Mouse (Mus musculus) layer of hippocampus, adult 6 months (tissue): ENCODE measurements around the gene Slpi. TPM values are rescaled to one million over a fixed set of nuclear protein-coding genes. Genes with fewer than 3 reads are reported as not detected.

ENCODE experiments used
- long read RNA-seq, 2 experiments: library from polyadenylated mRNA; unstranded; transcript quantifications; one replicate each; pipeline ENCODE4 v2.0.0; 2019 to 2020
- microRNA-seq: library from miRNA; unstranded; fragments of <30 nt; microRNA quantifications from one replicate; pipeline ENCODE4 v1.2.0, GENCODE M21; 2020
- polyA plus RNA-seq: library from polyadenylated mRNA; unstranded; fragments of <200 nt; fragmentation: Nextera tagmentation; gene quantifications from 2 replicates; pipeline ENCODE4 v1.2.3, GENCODE M21; 2021

The Slpi gene
- polyA plus RNA-seq: 0.24 and 0.45 TPM in 2 replicates
- long read RNA-seq, experiment 1, partial matches to known transcripts: 0 of 1 reads
- long read RNA-seq, experiment 1, other reads (novel, unspliced or antisense): 1 of 1 reads
- long read RNA-seq, experiment 2: 0 reads

GRCm38 (mm10) chr2:164389020-164389419, at the start of gene Slpi:
Gene Slpi, minus strand, starts transcription at chr2:164389095.

GRCm38 (mm10) chr2:164405060-164405459, 16.2 kb upstream of the Slpi start, which contains the start of gene Matn4:
Gene Matn4, minus strand, starts transcription at chr2:164405160.

GRCm38 (mm10) chr2:164402906-164403305, 14.0 kb upstream of the Slpi start, which contains the start of gene Rbpjl:
Gene Rbpjl, plus strand, starts transcription at chr2:164403141.

GRCm38 (mm10) chr2:164332440-164332839, 56.5 kb downstream of the Slpi start, which contains the start of gene Svs5:
Gene Svs5, plus strand, starts transcription at chr2:164332740.

GRCm38 (mm10) chr2:164316451-164316850, 72.4 kb downstream of the Slpi start, which contains the start of gene Svs6:
Gene Svs6, plus strand, starts transcription at chr2:164316751.

Small RNA genes within 50 kb of the gene (microRNA-seq; reads per million reads assigned to microRNA genes)
- gene Mir7678: not detected

Other genes starting within 250 kb of the Slpi start
- gene Kcns1, start 218.0 kb downstream of the Slpi start, polyA plus RNA-seq: 4.2 and 5.7 TPM in 2 replicates
- not detected in 2 replicates for gene Wfdc5, start 206.4 kb downstream of the Slpi start, polyA plus RNA-seq
- gene Wfdc12, start 198.5 kb downstream of the Slpi start, polyA plus RNA-seq: not detected in 2 replicates
- gene Wfdc15a, start 189.0 kb downstream of the Slpi start, polyA plus RNA-seq: not detected in 2 replicates
- gene Wfdc15b, start 167.4 kb downstream of the Slpi start, polyA plus RNA-seq: not detected in 2 replicates
- not detected in 2 replicates for gene Svs2, start 150.6 kb downstream of the Slpi start, polyA plus RNA-seq
- gene Svs3b, start 132.5 kb downstream of the Slpi start, polyA plus RNA-seq: not detected in 2 replicates
- not detected in 2 replicates for gene Svs4, start 110.6 kb downstream of the Slpi start, polyA plus RNA-seq
- not detected in 2 replicates for gene Svs3a, start 99.8 kb downstream of the Slpi start, polyA plus RNA-seq
- not detected in 2 replicates for gene Svs6, start 72.3 kb downstream of the Slpi start, polyA plus RNA-seq
- not detected in 2 replicates for gene Svs5, start 56.4 kb downstream of the Slpi start, polyA plus RNA-seq
- gene Rbpjl, start 14.0 kb upstream of the Slpi start, polyA plus RNA-seq: 0.21 TPM in 2 replicates
- gene Matn4, start 16.1 kb upstream of the Slpi start, polyA plus RNA-seq: 2.3 and 2.6 TPM in 2 replicates
- gene Sdc4, start 54.8 kb upstream of the Slpi start, polyA plus RNA-seq: 189 and 290 TPM in 2 replicates
- 122 and 133 TPM in 2 replicates for gene Sys1, start 67.9 kb upstream of the Slpi start, polyA plus RNA-seq
- gene Gm20458, start 71.9 kb upstream of the Slpi start, polyA plus RNA-seq: 8.3 and 10.1 TPM in 2 replicates
- gene Trp53tg5, start 84.6 kb upstream of the Slpi start, polyA plus RNA-seq: not detected in 2 replicates
- gene Dbndd2, start 97.0 kb upstream of the Slpi start, polyA plus RNA-seq: 184 and 200 TPM in 2 replicates
- 48.8 and 68.4 TPM in 2 replicates for gene Pigt, start 108.4 kb upstream of the Slpi start, polyA plus RNA-seq
- gene Wfdc2, start 173.3 kb upstream of the Slpi start, polyA plus RNA-seq: 0.52 and 8.3 TPM in 2 replicates
- gene Spint3, start 184.4 kb upstream of the Slpi start, polyA plus RNA-seq: not detected in 2 replicates
- gene Wfdc6a, start 196.4 kb upstream of the Slpi start, polyA plus RNA-seq: not detected in 2 replicates
- not detected in 2 replicates for gene Eppin, start 204.5 kb upstream of the Slpi start, polyA plus RNA-seq
- not detected in 2 replicates for gene Wfdc6b, start 224.4 kb upstream of the Slpi start, polyA plus RNA-seq
- gene Wfdc8, start 224.5 kb upstream of the Slpi start, polyA plus RNA-seq: not detected in 2 replicates
- gene Wfdc16, start 249.7 kb upstream of the Slpi start, polyA plus RNA-seq: not detected in 2 replicates